Mouse (Mus musculus) liver, embryonic 12.5 days (tissue): ENCODE data around the gene Sgpp1. TPM values are rescaled to one million over a fixed set of nuclear protein-coding genes. Genes with fewer than 3 reads are reported as not detected.

Experiments
- polyA plus RNA-seq: library from polyadenylated mRNA; unstranded; fragments of >200 nt; fragmentation: Nextera tagmentation; extraction: Ambion mirVana; gene quantifications from 2 replicates; pipeline ENCODE4 v1.2.1, GENCODE M21; 2016

The Sgpp1 gene
- polyA plus RNA-seq, 1 experiment from 2014 or later, result 22.3 TPM

Other genes with a start within 250 kb of the Sgpp1 start
- 7.9 and 8.0 TPM in 2 replicates for gene Ppp2r5e, start 139.5 kb downstream of the Sgpp1 start, polyA plus RNA-seq
- 9.8 and 10.7 TPM in 2 replicates for gene Wdr89, start 66.2 kb downstream of the Sgpp1 start, polyA plus RNA-seq
- gene Syne2, start 82.4 kb upstream of the Sgpp1 start, polyA plus RNA-seq, result 11.2 and 11.3 TPM in 2 replicates